Mouse (Mus musculus) stomach, embryonic 15.5 days (tissue): ENCODE measurements around the gene Nifk. TPM values are rescaled to one million over a fixed set of nuclear protein-coding genes. Genes with fewer than 3 reads are reported as not detected.

Experiments
- ATAC-seq: fragments of 200-750 bp; cut with Nextera tagmentation; 2 replicates; pipeline ENCODE4 v1.8.0; 2017; ENCODE audit warnings: low read depth, moderate number of reproducible peaks, moderate TSS enrichment; ENCODE audit not compliant: insufficient read depth, low FRiP score
- H3K27ac ChIP-seq: fragments of 300-500 bp; sonication (generic); 2 replicates; pipeline ENCODE4 v1.5.1; 2015; ENCODE audit warnings: mild to moderate bottlenecking, inconsistent platforms
- H3K27me3 ChIP-seq: fragments of 300-500 bp; sonication (generic); replicated peaks from 2 replicates; pipeline ENCODE4 v1.6.1; 2015; ENCODE audit warnings: inconsistent platforms
- H3K36me3 ChIP-seq: fragments of 300-500 bp; sonication (generic); 2 replicates; pipeline ENCODE4 v1.6.1; 2015; ENCODE audit warnings: inconsistent platforms
- H3K4me1 ChIP-seq: fragments of 300-500 bp; sonication (generic); 2 replicates; pipeline ENCODE4 v1.6.1; 2015; ENCODE audit warnings: inconsistent platforms
- H3K4me2 ChIP-seq: fragments of 300-500 bp; sonication (generic); 2 replicates; pipeline ENCODE4 v1.6.1; 2015; ENCODE audit warnings: mild to moderate bottlenecking, inconsistent platforms
- H3K4me3 ChIP-seq: fragments of 300-500 bp; sonication (generic); replicated peaks from 2 replicates; pipeline ENCODE4 v1.5.1; 2015; ENCODE audit warnings: inconsistent platforms
- H3K9ac ChIP-seq: fragments of 300-500 bp; sonication (generic); 2 replicates; pipeline ENCODE4 v1.6.1; 2015; ENCODE audit warnings: inconsistent platforms
- H3K9me3 ChIP-seq: fragments of 300-500 bp; sonication (generic); 2 replicates; pipeline ENCODE4 v1.6.1; 2016; ENCODE audit warnings: inconsistent platforms
- WGBS: fragments of 180-500 bp; shearing (Covaris S2); methylation state at CpG from one replicate; pipeline ENCODE4 v1.1.7; 2015; 5-methylcytosine and 5-hydroxymethylcytosine counted together
- polyA plus RNA-seq: library from polyadenylated mRNA; unstranded; fragments of >200 nt; fragmentation: Nextera tagmentation; extraction: Ambion mirVana; gene quantifications from 2 replicates; pipeline ENCODE4 v1.2.1, GENCODE M21; 2015

Nifk gene
- 70.1 and 72.0 TPM in 2 replicates for polyA plus RNA-seq

GRCm38 (mm10) chr1:118321661-118322201 is at the start of gene Nifk:
TSS of gene Nifk (plus strand) at chr1:118321839.
- Histone ChIP-seq H3K4me1 (peaks cover 9% of the 10 kb centered on the region; the same call in 1 of the 2 replicates), H3K4me3 (peak within 1 kb of the TSS; percentile 87), H3K9ac (peak within 1 kb of the TSS; percentile 80), H3K36me3 (peaks cover 14% of the 10 kb centered on the region; the same call in 1 of the 2 replicates), H3K27ac (peak within 1 kb of the TSS; percentile 49), H3K4me2 (peak within 1 kb of the TSS; percentile 70), H3K27me3 (no peaks in the 10 kb centered on the region), H3K9me3 (no peaks in the 10 kb centered on the region)
- under 1% methylated on average over 37 of the region's 37 CpGs for WGBS
- peak; percentile 92 for ATAC-seq

GRCm38 (mm10) chr1:118275139-118275538 is 46.5 kb upstream of the Nifk start:
- Histone ChIP-seq H3K36me3 (no peaks in the 10 kb centered on the region), H3K27me3 (no peaks in the 10 kb centered on the region), H3K4me2 (no peak overlapping the region), H3K4me1 (no peaks in the 10 kb centered on the region), H3K27ac (no peak overlapping the region), H3K9ac (no peak overlapping the region), H3K9me3 (no peaks in the 10 kb centered on the region), H3K4me3 (no peak overlapping the region)
- no peak for ATAC-seq
- 10% methylated on average over 2 of the region's 2 CpGs for WGBS

- WGBS: 87% methylated on average over 4 of the region's 4 CpGs
- Histone ChIP-seq H3K36me3 (0 out of 2 replicates have a peak, but pooled peaks cover 3% of the 10 kb centered on the region), H3K9me3 (no peaks in the 10 kb centered on the region), H3K9ac (no peak overlapping the region), H3K4me2 (no peak overlapping the region), H3K4me1 (no peaks in the 10 kb centered on the region; the same call in 1 of the 2 replicates), H3K4me3 (no peak overlapping the region), H3K27me3 (no peaks in the 10 kb centered on the region), H3K27ac (no peak overlapping the region)
- no peak for ATAC-seq
Observed at GRCm38 (mm10) chr1:118292291-118292690, 29.3 kb upstream of the Nifk start.

GRCm38 (mm10) chr1:118294192-118294591 is 27.4 kb upstream of the Nifk start:
- Histone ChIP-seq H3K36me3 (peaks cover 7% of the 10 kb centered on the region; the same call in 1 of the 2 replicates), H3K4me1 (no peaks in the 10 kb centered on the region; the same call in 1 of the 2 replicates), H3K9me3 (no peaks in the 10 kb centered on the region), H3K27me3 (no peaks in the 10 kb centered on the region), H3K4me2 (no peak overlapping the region), H3K4me3 (no peak overlapping the region), H3K27ac (no peak overlapping the region), H3K9ac (no peak overlapping the region)
- no peak for ATAC-seq
- 95% methylated on average over 3 of the region's 3 CpGs for WGBS

GRCm38 (mm10) chr1:118294826-118295225 is 26.8 kb upstream of the Nifk start:
- H3K27me3 ChIP-seq: no peaks in the 10 kb centered on the region
- no peak overlapping the region for H3K9ac ChIP-seq
- no peaks in the 10 kb centered on the region for H3K9me3 ChIP-seq
- H3K4me2 ChIP-seq: no peak overlapping the region
- H3K4me1 ChIP-seq: no peaks in the 10 kb centered on the region; the same call in 1 of the 2 replicates
- no peak overlapping the region for H3K4me3 ChIP-seq
- peaks cover 7% of the 10 kb centered on the region; the same call in 1 of the 2 replicates for H3K36me3 ChIP-seq
- no peak for ATAC-seq
- WGBS: 70% methylated on average over 5 of the region's 5 CpGs
- no peak overlapping the region for H3K27ac ChIP-seq

- 86% methylated on average over 3 of the region's 3 CpGs for WGBS
- no peak overlapping the region for H3K9ac ChIP-seq
- peaks cover 17% of the 10 kb centered on the region for H3K36me3 ChIP-seq
- H3K27ac ChIP-seq: no peak overlapping the region
- no peaks in the 10 kb centered on the region for H3K27me3 ChIP-seq
- no peaks in the 10 kb centered on the region for H3K9me3 ChIP-seq
- no peaks in the 10 kb centered on the region; the same call in 1 of the 2 replicates for H3K4me1 ChIP-seq
- H3K4me3 ChIP-seq: no peak overlapping the region
- ATAC-seq: no peak
- no peak overlapping the region for H3K4me2 ChIP-seq
Observed at GRCm38 (mm10) chr1:118296673-118297072, 25.0 kb upstream of the Nifk start.

GRCm38 (mm10) chr1:118297719-118298118 is 23.9 kb upstream of the Nifk start:
- H3K4me2 ChIP-seq: no peak overlapping the region
- H3K9me3 ChIP-seq: no peaks in the 10 kb centered on the region
- no peak for ATAC-seq
- WGBS: 91% methylated on average over 2 of the region's 2 CpGs
- no peak overlapping the region for H3K9ac ChIP-seq
- no peak overlapping the region for H3K4me3 ChIP-seq
- no peak overlapping the region for H3K27ac ChIP-seq
- H3K4me1 ChIP-seq: no peaks in the 10 kb centered on the region; the same call in 1 of the 2 replicates
- H3K27me3 ChIP-seq: no peaks in the 10 kb centered on the region
- peaks cover 24% of the 10 kb centered on the region for H3K36me3 ChIP-seq

GRCm38 (mm10) chr1:118310780-118311621 is 10.6 kb upstream of the Nifk start:
- ATAC-seq: peak; percentile 99
- H3K36me3 ChIP-seq: peaks cover 11% of the 10 kb centered on the region
- peaks cover 4% of the 10 kb centered on the region; the same call in 1 of the 2 replicates for H3K4me1 ChIP-seq
- peak overlapping the region; percentile 67 for H3K4me2 ChIP-seq
- no peaks in the 10 kb centered on the region for H3K9me3 ChIP-seq
- peak overlapping the region; percentile 66 for H3K4me3 ChIP-seq
- H3K9ac ChIP-seq: peak overlapping the region; percentile 59
- no peaks in the 10 kb centered on the region for H3K27me3 ChIP-seq
- WGBS: 0% methylated on average over 67 of the region's 67 CpGs
- peak overlapping the region; percentile 89 for H3K27ac ChIP-seq

- Histone ChIP-seq H3K9ac (peak within 1 kb of the TSS; percentile 59), H3K27ac (peak within 1 kb of the TSS; percentile 89), H3K9me3 (no peaks in the 10 kb centered on the region), H3K27me3 (no peaks in the 10 kb centered on the region), H3K4me2 (peak within 1 kb of the TSS; percentile 67), H3K36me3 (peaks cover 6% of the 10 kb centered on the region), H3K4me1 (peaks cover 4% of the 10 kb centered on the region; the same call in 1 of the 2 replicates), H3K4me3 (peak within 1 kb of the TSS; percentile 66)
- no peak for ATAC-seq
- WGBS: 44% methylated on average over 12 of the region's 12 CpGs
Observed at GRCm38 (mm10) chr1:118311622-118312326, 9.9 kb upstream of the Nifk start, which contains the start of gene Tsn. TSS of gene Tsn (minus strand) at chr1:118311739.

- no peak overlapping the region for H3K27ac ChIP-seq
- H3K36me3 ChIP-seq: peaks cover 10% of the 10 kb centered on the region; the same call in 1 of the 2 replicates
- ATAC-seq: no peak
- H3K9me3 ChIP-seq: no peaks in the 10 kb centered on the region
- no peak overlapping the region for H3K4me3 ChIP-seq
- H3K4me1 ChIP-seq: peaks cover 9% of the 10 kb centered on the region; the same call in 1 of the 2 replicates
- no peaks in the 10 kb centered on the region for H3K27me3 ChIP-seq
- no peak overlapping the region for H3K9ac ChIP-seq
- WGBS: 68% methylated on average over 2 of the region's 2 CpGs
- no peak overlapping the region for H3K4me2 ChIP-seq
Observed at GRCm38 (mm10) chr1:118320696-118321095, 943 bp upstream of the Nifk start.

- Histone ChIP-seq H3K27me3 (no peaks in the 10 kb centered on the region), H3K27ac (no peak overlapping the region), H3K36me3 (peaks cover 21% of the 10 kb centered on the region), H3K9ac (no peak overlapping the region), H3K4me1 (no peaks in the 10 kb centered on the region), H3K4me3 (no peak overlapping the region), H3K4me2 (no peak overlapping the region), H3K9me3 (no peaks in the 10 kb centered on the region)
- WGBS: 83% methylated on average over 9 of the region's 9 CpGs
- no peak for ATAC-seq
Observed at GRCm38 (mm10) chr1:118334749-118335713, 13.4 kb downstream of the Nifk start.
